Mouse (Mus musculus) small intestine, adult 2 months (tissue): ENCODE data around the gene A430078G23Rik. TPM values are rescaled to one million over a fixed set of nuclear protein-coding genes. Genes with fewer than 3 reads are reported as not detected.
A peak's percentile ranks its signal among the peaks of the same experiment; 100 is the strongest.

Source experiments
- H3K27ac ChIP-seq: fragments of 200-500 bp; 2 replicates; pipeline ENCODE4 v1.5.1; 2012; ENCODE audit warnings: low read depth, low read length, control low read depth, inconsistent platforms; ENCODE audit not compliant: insufficient read depth
- H3K27me3 ChIP-seq: fragments of 200-500 bp; 2 replicates; pipeline ENCODE4 v1.6.1; 2012; ENCODE audit warnings: mild to moderate bottlenecking, moderate library complexity, low read length, inconsistent platforms; ENCODE audit not compliant: control insufficient read depth, insufficient read depth
- H3K36me3 ChIP-seq: fragments of 200-500 bp; 2 replicates; pipeline ENCODE4 v1.6.1; 2012; ENCODE audit warnings: mild to moderate bottlenecking, low read length, control low read depth, inconsistent platforms; ENCODE audit not compliant: control insufficient read depth, insufficient read depth
- H3K4me1 ChIP-seq: fragments of 200-500 bp; 2 replicates; pipeline ENCODE4 v1.6.1; 2012; ENCODE audit warnings: low read length, inconsistent platforms, mixed read lengths; ENCODE audit not compliant: control insufficient read depth, insufficient read depth, insufficient read length
- H3K4me3 ChIP-seq: fragments of 200-500 bp; 2 replicates; pipeline ENCODE4 v1.5.1; 2012; ENCODE audit warnings: low read depth, mild to moderate bottlenecking, control low read depth, inconsistent platforms, low read length, moderate library complexity
- CTCF ChIP-seq: fragments of 200-500 bp; IDR thresholded peaks from 2 replicates; pipeline ENCODE4 v1.5.1; 2012; ENCODE audit warnings: low read depth, mild to moderate bottlenecking, control low read depth, inconsistent platforms, low read length, moderate library complexity, mixed read lengths; ENCODE audit not compliant: insufficient replicate concordance, insufficient read length; ENCODE audit errors: extremely low read depth
- POLR2A ChIP-seq: fragments of 200-500 bp; IDR thresholded peaks from 2 replicates; pipeline ENCODE4 v1.6.1; 2012; ENCODE audit warnings: low read depth, mild to moderate bottlenecking, control low read depth, inconsistent platforms, low read length, moderate library complexity
- WGBS: fragments of 180-500 bp; shearing (Covaris S2); methylation state at CpG from one replicate; pipeline ENCODE4 v1.1.7; 2018; 5-methylcytosine and 5-hydroxymethylcytosine counted together
- polyA plus RNA-seq: library from polyadenylated mRNA; depleted of rRNA; stranded (reverse); fragments of >200 nt; gene quantifications from 2 replicates; pipeline ENCODE4 v1.2.3, GENCODE M21; 2012; rRNA removed

The A430078G23Rik gene
- polyA plus RNA-seq, 1 experiment, result 0.80 TPM

GRCm38 (mm10) chr8:3439510-3439909, 86.3 kb downstream of the A430078G23Rik start:
- WGBS, result 84% methylated on average over 12 of the region's 12 CpGs
- Histone ChIP-seq H3K27me3 (no peaks in the 10 kb centered on the region), H3K27ac (no peak overlapping the region), H3K4me3 (no peak overlapping the region), H3K4me1 (no peaks in the 10 kb centered on the region), H3K36me3 (peaks cover 63% of the 10 kb centered on the region)
- peak; percentile 57; the same call in 1 of the 2 replicates for TF ChIP-seq CTCF
- TF ChIP-seq POLR2A, result no peak

Other genes starting within 250 kb of the A430078G23Rik start
- 13.3 and 21.8 TPM in 2 replicates for gene Insr, start 73.8 kb upstream of the A430078G23Rik start, polyA plus RNA-seq
- gene Arhgef18, start 39.6 kb downstream of the A430078G23Rik start, polyA plus RNA-seq, result 32.4 and 43.1 TPM in 2 replicates
- gene Pex11g, start 114.3 kb downstream of the A430078G23Rik start, polyA plus RNA-seq, result 9.6 and 13.0 TPM in 2 replicates
- 0.08 and 0.11 TPM in 2 replicates for gene Tex45, start 117.4 kb downstream of the A430078G23Rik start, polyA plus RNA-seq
- gene Zfp358, start 139.7 kb downstream of the A430078G23Rik start, polyA plus RNA-seq, result 20.2 and 40.0 TPM in 2 replicates
- 123 and 389 TPM in 2 replicates for gene Mcoln1, start 147.0 kb downstream of the A430078G23Rik start, polyA plus RNA-seq
- gene Pnpla6, start 162.0 kb downstream of the A430078G23Rik start, polyA plus RNA-seq, result 40.3 and 88.6 TPM in 2 replicates
- gene C330021F23Rik, start 214.6 kb downstream of the A430078G23Rik start, polyA plus RNA-seq, result 0.51 and 3.4 TPM in 2 replicates
- gene Camsap3, start 233.9 kb downstream of the A430078G23Rik start, polyA plus RNA-seq, result 58.8 and 136 TPM in 2 replicates